Mouse (Mus musculus): ENCODE data around the gene Thnsl1.

DNA sequence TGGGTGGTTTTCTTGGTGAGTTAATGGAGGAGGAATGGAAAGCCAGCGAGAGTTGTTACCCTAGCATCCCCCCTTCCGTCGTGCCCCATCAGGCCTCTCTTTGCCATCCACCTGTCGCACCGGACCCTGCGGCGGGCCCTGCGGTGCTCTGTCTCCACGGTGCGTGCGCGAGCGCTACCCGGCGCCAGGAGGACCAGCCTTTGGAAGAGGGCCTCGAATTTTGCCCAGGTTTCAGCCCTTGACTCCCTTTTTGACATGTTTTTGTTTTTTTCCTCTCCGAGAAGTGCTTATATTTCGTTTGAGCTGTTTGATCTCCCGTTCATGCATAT, 271 bp downstream of the Thnsl1 start:
- TF ChIP-seq POLR2A (IDR thresholded peaks at IDR 0.05; ENCODE audit: low read depth, low read length) (no peak), CTCF (IDR thresholded peaks at IDR 0.05; ENCODE audit: extremely low read depth, insufficient read depth, insufficient read length, insufficient replicate concordance) (no peak)
